Mouse (Mus musculus) megakaryocyte-erythroid progenitor cell, adult 5-6 weeks (primary cell): ENCODE measurements around the gene Cbx4. TPM values are rescaled to one million over a fixed set of nuclear protein-coding genes. Genes with fewer than 3 reads are reported as not detected.
"Not testable (repeated sequence)": the region's sequence is repeated elsewhere in the genome, so short reads cannot be mapped to it uniquely, and the experiment has no call there.

Experiments
- ATAC-seq: replicated peaks from 2 replicates; pipeline ENCODE4 v1.8.0; 2016; ENCODE audit warnings: mild to moderate bottlenecking, inconsistent platforms; ENCODE audit not compliant: severe bottlenecking, poor library complexity, low FRiP score, low TSS enrichment
- total RNA-seq, 2 experiments: library from RNA; stranded (forward) in 1 of 2; stranded (reverse) in 1 of 2; fragments of 200-1000, 215-1000 nt in 1 of 2; fragments of >200 nt in 1 of 2; fragmentation: Nextera tagmentation in 1 of 2; gene quantifications; 2 replicates each; pipeline ENCODE4 v1.2.3; 2014 to 2017

Cbx4 gene
- total RNA-seq, 2 experiments from 2014 or later = 3.9 to 5.2 TPM

- ATAC-seq = no peak
Observed at GRCm38 (mm10) chr11:119116992-119117391, 31.0 kb upstream of the Cbx4 start.

GRCm38 (mm10) chr11:119112721-119113120 lies 26.7 kb upstream of the Cbx4 start:
- no peak for ATAC-seq

- ATAC-seq = peak; percentile 81
Observed at GRCm38 (mm10) chr11:119111345-119111744, 25.3 kb upstream of the Cbx4 start.

GRCm38 (mm10) chr11:119109415-119110071 lies 23.5 kb upstream of the Cbx4 start:
- no peak for ATAC-seq

GRCm38 (mm10) chr11:119108573-119109263 lies 22.7 kb upstream of the Cbx4 start:
- no peak for ATAC-seq

- ATAC-seq = peak; percentile 39; the same call in 1 of the 2 replicates
Observed at GRCm38 (mm10) chr11:119106289-119106688, 20.3 kb upstream of the Cbx4 start.

- ATAC-seq = peak; percentile 40; the same call in 1 of the 2 replicates
Observed at GRCm38 (mm10) chr11:119105748-119106147, 19.7 kb upstream of the Cbx4 start.

GRCm38 (mm10) chr11:119105071-119105609 lies 19.1 kb upstream of the Cbx4 start:
- ATAC-seq = no peak

- no peak for ATAC-seq
Observed at GRCm38 (mm10) chr11:119103991-119104390, 18.0 kb upstream of the Cbx4 start.

- not testable (repeated sequence) for ATAC-seq
Observed at GRCm38 (mm10) chr11:119100355-119100754, 14.3 kb upstream of the Cbx4 start.

- no peak for ATAC-seq
Observed at GRCm38 (mm10) chr11:119098202-119098601, 12.2 kb upstream of the Cbx4 start.

- no peak for ATAC-seq
Observed at GRCm38 (mm10) chr11:119095441-119095840, 9.4 kb upstream of the Cbx4 start.

- ATAC-seq = no peak
Observed at GRCm38 (mm10) chr11:119093322-119093721, 7.3 kb upstream of the Cbx4 start.

GRCm38 (mm10) chr11:119092286-119092685 lies 6.3 kb upstream of the Cbx4 start:
- no peak for ATAC-seq

- peak; percentile 62 for ATAC-seq
Observed at GRCm38 (mm10) chr11:119091598-119091991, 5.6 kb upstream of the Cbx4 start.

- no peak for ATAC-seq
Observed at GRCm38 (mm10) chr11:119090961-119091597, 5.1 kb upstream of the Cbx4 start.

- ATAC-seq = no peak
Observed at GRCm38 (mm10) chr11:119090076-119090960, 4.3 kb upstream of the Cbx4 start.

- ATAC-seq = no peak
Observed at GRCm38 (mm10) chr11:119089235-119090075, 3.4 kb upstream of the Cbx4 start.
